ENCODE assay signal across 9 mouse cellular contexts in genomic region chr11:114216493-114216892, GRCm38 (mm10).
DNase-seq lines count a peak whose midpoint lies in the region; ATAC-seq lines count a peak whose summit lies in the region.
"Had no signal": no experiment of that assay in that cellular context is flagged by ENCODE, and none has a peak within 500 bp of the region (broad histone marks: within the 10 kb centered on the region; RNA-seq: fewer than 3 reads in every experiment).

No protein-coding gene starts in this region.

- WGBS in kidney, embryonic 15.5 days: 3% methylated on average over 7 of the region's 7 CpGs
- 4% methylated on average over 7 of the region's 7 CpGs for WGBS in hindbrain, embryonic 11.5 days
- 7% methylated on average over 7 of the region's 7 CpGs for WGBS in midbrain, embryonic 16.5 days

- H3K27ac ChIP-seq in kidney, embryonic 15.5 days: no peak overlapping the region
- peak overlapping the region; percentile 71 for H3K27ac ChIP-seq in hindbrain, embryonic 11.5 days (ENCODE audit: low read depth, low read length)
- H3K27ac ChIP-seq in midbrain, embryonic 16.5 days (ENCODE audit: low read length): peak overlapping the region; percentile 14; the same call in 1 of the 2 replicates

- no peak overlapping the region for H3K4me3 ChIP-seq in kidney, embryonic 15.5 days (replicated peaks)
- H3K4me3 ChIP-seq in hindbrain, embryonic 11.5 days (ENCODE audit: low read depth, low read length): no peak overlapping the region
- no peak overlapping the region for H3K4me3 ChIP-seq in midbrain, embryonic 16.5 days (ENCODE audit: low read depth, low read length)

- H3K27me3 ChIP-seq in kidney, embryonic 15.5 days: peaks cover 29% of the 10 kb centered on the region
- no peaks in the 10 kb centered on the region for H3K27me3 ChIP-seq in hindbrain, embryonic 11.5 days (ENCODE audit: control insufficient read depth, insufficient read depth, low read length)
- no peaks in the 10 kb centered on the region for H3K27me3 ChIP-seq in midbrain, embryonic 16.5 days (ENCODE audit: control insufficient read depth, insufficient read depth, low read depth, low read length)

- no peaks in the 10 kb centered on the region for H3K36me3 ChIP-seq in kidney, embryonic 15.5 days
- no peaks in the 10 kb centered on the region for H3K36me3 ChIP-seq in hindbrain, embryonic 11.5 days (ENCODE audit: control insufficient read depth, insufficient read depth, low read length)
- H3K36me3 ChIP-seq in midbrain, embryonic 16.5 days (ENCODE audit: control insufficient read depth, insufficient read depth, low read length): no peaks in the 10 kb centered on the region

- 0 out of 2 replicates have a peak, but pooled peaks have one; percentile 29 for ATAC-seq in kidney, embryonic 15.5 days (replicated peaks; ENCODE audit: low FRiP score)
- peak; percentile 53; the same call in 1 of the 2 replicates for ATAC-seq in hindbrain, embryonic 11.5 days (ENCODE audit: low FRiP score)
- ATAC-seq in midbrain, embryonic 16.5 days: peak; percentile 33; the same call in 1 of the 2 replicates
- ATAC-seq: activated CD4-positive, CD25-positive, alpha-beta regulatory T cell, adult 4 months had no signal

- H3K9ac ChIP-seq in kidney, embryonic 15.5 days: no peak overlapping the region
- H3K9ac ChIP-seq in hindbrain, embryonic 11.5 days (ENCODE audit: low read depth, low read length): 0 out of 2 replicates have a peak overlapping the region, but pooled peaks have one; percentile 17
- no peak overlapping the region for H3K9ac ChIP-seq in midbrain, embryonic 16.5 days (ENCODE audit: low read depth, low read length)

- no peaks in the 10 kb centered on the region for H3K9me3 ChIP-seq in kidney, embryonic 15.5 days (replicated peaks)
- no peaks in the 10 kb centered on the region for H3K9me3 ChIP-seq in hindbrain, embryonic 11.5 days (ENCODE audit: control insufficient read depth, low read length)
- H3K9me3 ChIP-seq in midbrain, embryonic 16.5 days (replicated peaks; ENCODE audit: control insufficient read depth, low read length, poor library complexity, severe bottlenecking): no peaks in the 10 kb centered on the region

- peak; percentile 31 for DNase-seq in embryo, embryonic 11 days
- DNase-seq in embryo, embryonic 10.5 days (ENCODE audit: low spot score): no peak
- DNase-seq in kidney, adult 11 months: no peak
- peak; percentile 27 for DNase-seq in hindbrain, embryonic 11.5 days (ENCODE audit: low spot score)
- no peak for DNase-seq in left cerebral cortex, adult 11 months (ENCODE audit: low spot score)
- DNase-seq in adrenal gland, adult (ENCODE audit: inconsistent age in 2 of 2, low spot score in 1 of 2): no peak

- H3K4me1 ChIP-seq in kidney, embryonic 15.5 days: peaks cover 24% of the 10 kb centered on the region
- peaks cover 14% of the 10 kb centered on the region for H3K4me1 ChIP-seq in hindbrain, embryonic 11.5 days (replicated peaks; ENCODE audit: control insufficient read depth, insufficient read depth, low read length)
- H3K4me1 ChIP-seq in midbrain, embryonic 16.5 days (ENCODE audit: control insufficient read depth, insufficient read depth, low read length): peaks cover 30% of the 10 kb centered on the region

- H3K4me2 ChIP-seq in kidney, embryonic 15.5 days: peak overlapping the region; percentile 58
- H3K4me2 ChIP-seq in hindbrain, embryonic 11.5 days (replicated peaks; ENCODE audit: low read depth, low read length): peak overlapping the region; percentile 41; the same call in 1 of the 2 replicates
- no peak overlapping the region for H3K4me2 ChIP-seq in midbrain, embryonic 16.5 days (ENCODE audit: low read length)

Comparison
In these comparisons a context has a peak if more than half of its experiments do, and no peak if none do; other contexts are left out.
1. DNase-seq: peak in embryo, embryonic 11 days (single experiment) and hindbrain, embryonic 11.5 days (single experiment); none in embryo, embryonic 10.5 days (single experiment), kidney, adult 11 months (single experiment), left cerebral cortex, adult 11 months (single experiment) and adrenal gland, adult (0 of 2).
2. Peak in every context shown above with its lines, with median percentiles within 50 percentile points of each other: ATAC-seq.